Mouse (Mus musculus): ENCODE results near the gene Elp6. TPM values are rescaled to one million over a fixed set of nuclear protein-coding genes. Genes with fewer than 3 reads are reported as not detected.

Elp6 gene
- total RNA-seq, 1 experiment: 24.5 TPM

GRCm38 (mm10) chr9:110342008-110342407 lies 37.0 kb downstream of the Elp6 start:
- Histone ChIP-seq H3K9ac (ENCODE audit: insufficient read depth, low read depth, low read length, poor library complexity, severe bottlenecking) (no peak overlapping the region), H3K36me3 (ENCODE audit: control insufficient read depth, insufficient read depth, low read length, poor library complexity, severe bottlenecking) (no peaks in the 10 kb centered on the region; the same call in 1 of the 2 replicates), H3K4me3 (ENCODE audit: insufficient read depth in 1 of 2, low read depth in 1 of 2, low read length in 2 of 2, poor library complexity in 1 of 2, severe bottlenecking in 1 of 2) (no peak overlapping the region), H3K4me1 (ENCODE audit: control insufficient read depth in 2 of 2, insufficient read depth in 2 of 2, low read length in 2 of 2, poor library complexity in 1 of 2) (peaks cover 0 to 2% of the 10 kb centered on the region in 2 experiments; a peak in 2 of 4 replicates), H3K9me3 (ENCODE audit: control insufficient read depth, insufficient read depth, low read depth, low read length) (no peaks in the 10 kb centered on the region), H3K27ac (ENCODE audit: insufficient read depth, low read depth, low read length, poor library complexity, severe bottlenecking) (no peak overlapping the region)
- no peak for DNase-seq (ENCODE audit: low read depth, low spot score)
- no peak for TF ChIP-seq MAFK (IDR thresholded peaks at IDR 0.05; ENCODE audit: insufficient read depth, low read depth, low read length)
- no peak for TF ChIP-seq HCFC1 (IDR thresholded peaks at IDR 0.05; ENCODE audit: borderline replicate concordance, insufficient read depth, low read length)
- TF ChIP-seq ZC3H11A (IDR thresholded peaks at IDR 0.05; ENCODE audit: borderline replicate concordance, low read depth, low read length): no peak
- no peak for TF ChIP-seq CHD2 (IDR thresholded peaks at IDR 0.05; ENCODE audit: low read depth, low read length)
- TF ChIP-seq ZNF384 (IDR thresholded peaks at IDR 0.05; ENCODE audit: low read depth, low read length): no peak
- in situ Hi-C loops (cut with MboI; ENCODE audit: low sequenced_read_pairs in 2 of 2, unreplicated experiment in 2 of 2): no loop called here

GRCm38 (mm10) chr9:110343805-110344204 lies 38.8 kb downstream of the Elp6 start:
- in situ Hi-C loops (cut with MboI; ENCODE audit: low sequenced_read_pairs in 2 of 2, unreplicated experiment in 2 of 2): no loop called here

GRCm38 (mm10) chr9:110345057-110345739 lies 40.2 kb downstream of the Elp6 start:
- DNase-seq (ENCODE audit: low read depth, low spot score): no peak
- no peak overlapping the region for H3K9ac ChIP-seq (ENCODE audit: insufficient read depth, low read depth, low read length, poor library complexity, severe bottlenecking)
- H3K4me1 ChIP-seq (ENCODE audit: control insufficient read depth in 2 of 2, insufficient read depth in 2 of 2, low read length in 2 of 2, poor library complexity in 1 of 2): peaks cover 0 to 4% of the 10 kb centered on the region in 2 experiments; a peak in 2 of 4 replicates

More at GRCm38 (mm10) chr9:110343805-110344204, 38.8 kb downstream of the Elp6 start:
- Histone ChIP-seq H3K27ac (ENCODE audit: insufficient read depth, low read depth, low read length, poor library complexity, severe bottlenecking) (no peak overlapping the region), H3K36me3 (ENCODE audit: control insufficient read depth, insufficient read depth, low read length, poor library complexity, severe bottlenecking) (no peaks in the 10 kb centered on the region; the same call in 1 of the 2 replicates), H3K9me3 (ENCODE audit: control insufficient read depth, insufficient read depth, low read depth, low read length) (no peaks in the 10 kb centered on the region), H3K4me3 (ENCODE audit: insufficient read depth in 1 of 2, low read depth in 1 of 2, low read length in 2 of 2, poor library complexity in 1 of 2, severe bottlenecking in 1 of 2) (no peak overlapping the region), H3K9ac (ENCODE audit: insufficient read depth, low read depth, low read length, poor library complexity, severe bottlenecking) (no peak overlapping the region), H3K4me1 (ENCODE audit: control insufficient read depth in 2 of 2, insufficient read depth in 2 of 2, low read length in 2 of 2, poor library complexity in 1 of 2) (peaks cover 0 to 2% of the 10 kb centered on the region in 2 experiments; a peak in 2 of 4 replicates)
- no peak for DNase-seq (ENCODE audit: low read depth, low spot score)
- TF ChIP-seq ZNF384 (IDR thresholded peaks at IDR 0.05; ENCODE audit: low read depth, low read length) (no peak), ZC3H11A (IDR thresholded peaks at IDR 0.05; ENCODE audit: borderline replicate concordance, low read depth, low read length) (no peak), MAFK (IDR thresholded peaks at IDR 0.05; ENCODE audit: insufficient read depth, low read depth, low read length) (no peak), CHD2 (IDR thresholded peaks at IDR 0.05; ENCODE audit: low read depth, low read length) (no peak), HCFC1 (IDR thresholded peaks at IDR 0.05; ENCODE audit: borderline replicate concordance, insufficient read depth, low read length) (no peak)

GRCm38 (mm10) chr9:110348899-110349298 lies 43.9 kb downstream of the Elp6 start:
- Histone ChIP-seq H3K4me1 (ENCODE audit: control insufficient read depth in 2 of 2, insufficient read depth in 2 of 2, low read length in 2 of 2, poor library complexity in 1 of 2) (peaks cover 0 to 4% of the 10 kb centered on the region in 2 experiments; a peak in 2 of 4 replicates), H3K9ac (ENCODE audit: insufficient read depth, low read depth, low read length, poor library complexity, severe bottlenecking) (no peak overlapping the region), H3K9me3 (ENCODE audit: control insufficient read depth, insufficient read depth, low read depth, low read length) (no peaks in the 10 kb centered on the region), H3K4me3 (ENCODE audit: insufficient read depth in 1 of 2, low read depth in 1 of 2, low read length in 2 of 2, poor library complexity in 1 of 2, severe bottlenecking in 1 of 2) (no peak overlapping the region), H3K27ac (ENCODE audit: insufficient read depth, low read depth, low read length, poor library complexity, severe bottlenecking) (no peak overlapping the region), H3K36me3 (ENCODE audit: control insufficient read depth, insufficient read depth, low read length, poor library complexity, severe bottlenecking) (0 out of 2 replicates have a peak, but pooled peaks cover 3% of the 10 kb centered on the region)
- in situ Hi-C loops (cut with MboI; ENCODE audit: low sequenced_read_pairs in 2 of 2, unreplicated experiment in 2 of 2): no loop called here
- TF ChIP-seq ZC3H11A (IDR thresholded peaks at IDR 0.05; ENCODE audit: borderline replicate concordance, low read depth, low read length) (no peak), CHD2 (IDR thresholded peaks at IDR 0.05; ENCODE audit: low read depth, low read length) (no peak), MAFK (IDR thresholded peaks at IDR 0.05; ENCODE audit: insufficient read depth, low read depth, low read length) (no peak), HCFC1 (IDR thresholded peaks at IDR 0.05; ENCODE audit: borderline replicate concordance, insufficient read depth, low read length) (no peak), ZNF384 (IDR thresholded peaks at IDR 0.05; ENCODE audit: low read depth, low read length) (no peak)
- no peak for DNase-seq (ENCODE audit: low read depth, low spot score)

More at GRCm38 (mm10) chr9:110345057-110345739, 40.2 kb downstream of the Elp6 start:
- Histone ChIP-seq H3K27ac (ENCODE audit: insufficient read depth, low read depth, low read length, poor library complexity, severe bottlenecking) (no peak overlapping the region), H3K4me3 (ENCODE audit: insufficient read depth in 1 of 2, low read depth in 1 of 2, low read length in 2 of 2, poor library complexity in 1 of 2, severe bottlenecking in 1 of 2) (no peak overlapping the region), H3K36me3 (ENCODE audit: control insufficient read depth, insufficient read depth, low read length, poor library complexity, severe bottlenecking) (no peaks in the 10 kb centered on the region; the same call in 1 of the 2 replicates), H3K9me3 (ENCODE audit: control insufficient read depth, insufficient read depth, low read depth, low read length) (no peaks in the 10 kb centered on the region)
- in situ Hi-C loops (cut with MboI; ENCODE audit: low sequenced_read_pairs in 2 of 2, unreplicated experiment in 2 of 2): no loop called here
- TF ChIP-seq CHD2 (IDR thresholded peaks at IDR 0.05; ENCODE audit: low read depth, low read length): no peak
- no peak for TF ChIP-seq ZNF384 (IDR thresholded peaks at IDR 0.05; ENCODE audit: low read depth, low read length)
- TF ChIP-seq HCFC1 (IDR thresholded peaks at IDR 0.05; ENCODE audit: borderline replicate concordance, insufficient read depth, low read length): no peak
- TF ChIP-seq MAFK (IDR thresholded peaks at IDR 0.05; ENCODE audit: insufficient read depth, low read depth, low read length): no peak
- no peak for TF ChIP-seq ZC3H11A (IDR thresholded peaks at IDR 0.05; ENCODE audit: borderline replicate concordance, low read depth, low read length)

All from ES-E14 (cell line).